Mouse (Mus musculus) forebrain, embryonic 16.5 days (tissue): ENCODE data around the gene Iglon5. TPM values are rescaled to one million over a fixed set of nuclear protein-coding genes. Genes with fewer than 3 reads are reported as not detected.

Source experiments
- ATAC-seq: fragments of 200-750 bp; cut with Nextera tagmentation; 2 replicates; pipeline ENCODE4 v1.8.0; 2017; ENCODE audit warnings: mild to moderate bottlenecking, moderate library complexity
- H3K27ac ChIP-seq: fragments of 300-500 bp; sonication (generic); 2 replicates; pipeline ENCODE4 v1.5.1; 2014; ENCODE audit warnings: low read length, control low read depth
- H3K27me3 ChIP-seq: fragments of 300-500 bp; sonication (generic); replicated peaks from 2 replicates; pipeline ENCODE4 v1.6.1; 2014; ENCODE audit warnings: low read length; ENCODE audit not compliant: control insufficient read depth, insufficient read depth
- H3K36me3 ChIP-seq: fragments of 300-500 bp; sonication (generic); 2 replicates; pipeline ENCODE4 v1.6.1; 2014; ENCODE audit not compliant: control insufficient read depth, insufficient read depth
- H3K4me1 ChIP-seq: fragments of 300-500 bp; sonication (generic); replicated peaks from 2 replicates; pipeline ENCODE4 v1.6.1; 2014; ENCODE audit warnings: low read length; ENCODE audit not compliant: control insufficient read depth, insufficient read depth
- H3K4me2 ChIP-seq: fragments of 300-500 bp; sonication (generic); 2 replicates; pipeline ENCODE4 v1.6.1; 2014; ENCODE audit warnings: mild to moderate bottlenecking, low read length, control low read depth
- H3K4me3 ChIP-seq: fragments of 300-500 bp; sonication (generic); replicated peaks from 2 replicates; pipeline ENCODE4 v1.5.1; 2014; ENCODE audit warnings: mild to moderate bottlenecking, low read length, control low read depth
- H3K9ac ChIP-seq: fragments of 300-500 bp; sonication (generic); replicated peaks from 2 replicates; pipeline ENCODE4 v1.6.1; 2014; ENCODE audit warnings: low read depth, low read length, control low read depth
- H3K9me3 ChIP-seq: fragments of 300-500 bp; sonication (generic); 2 replicates; pipeline ENCODE4 v1.6.1; 2016; ENCODE audit warnings: low read length; ENCODE audit not compliant: control insufficient read depth
- WGBS: fragments of 180-500 bp; shearing (Covaris S2); extraction: QIAGEN DNeasy Blood & Tissue Kit; methylation state at CpG from one replicate; pipeline ENCODE4 v1.1.7; 2014; 5-methylcytosine and 5-hydroxymethylcytosine counted together
- polyA plus RNA-seq: library from polyadenylated mRNA; unstranded; fragments of >200 nt; fragmentation: Nextera tagmentation; extraction: Ambion mirVana; gene quantifications from 2 replicates; pipeline ENCODE4 v1.2.1, GENCODE M21; 2015

The Iglon5 gene
- polyA plus RNA-seq, 1 experiment from 2014 or later, result 4.5 TPM

DNA sequence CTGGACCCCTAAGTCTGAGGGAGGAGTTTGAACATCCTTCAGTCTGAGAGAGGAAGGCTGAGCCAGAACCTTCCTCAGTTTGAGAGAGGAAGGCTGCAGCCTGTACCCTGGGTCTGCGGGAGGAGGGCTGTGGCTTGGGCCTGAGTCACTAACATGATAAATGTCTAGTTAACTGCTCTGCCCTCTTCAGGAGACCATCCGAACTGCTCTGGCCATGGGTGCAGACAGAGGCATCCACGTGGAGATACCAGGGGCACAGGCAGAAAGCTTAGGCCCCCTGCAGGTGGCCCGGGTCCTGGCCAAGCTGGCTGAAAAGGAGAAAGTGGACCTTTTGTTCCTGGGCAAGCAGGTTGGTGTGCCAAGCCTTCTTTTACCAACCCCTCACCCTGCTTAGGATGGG lies 37.3 kb downstream of the Iglon5 start:
- Histone ChIP-seq H3K27me3 (no peaks in the 10 kb centered on the region), H3K27ac (no peak overlapping the region), H3K36me3 (peaks cover 13% of the 10 kb centered on the region), H3K4me1 (no peaks in the 10 kb centered on the region), H3K4me3 (no peak overlapping the region), H3K4me2 (no peak overlapping the region), H3K9me3 (no peaks in the 10 kb centered on the region), H3K9ac (no peak overlapping the region)
- ATAC-seq, result no peak
- 39% methylated on average over 4 of the region's 4 CpGs for WGBS

DNA sequence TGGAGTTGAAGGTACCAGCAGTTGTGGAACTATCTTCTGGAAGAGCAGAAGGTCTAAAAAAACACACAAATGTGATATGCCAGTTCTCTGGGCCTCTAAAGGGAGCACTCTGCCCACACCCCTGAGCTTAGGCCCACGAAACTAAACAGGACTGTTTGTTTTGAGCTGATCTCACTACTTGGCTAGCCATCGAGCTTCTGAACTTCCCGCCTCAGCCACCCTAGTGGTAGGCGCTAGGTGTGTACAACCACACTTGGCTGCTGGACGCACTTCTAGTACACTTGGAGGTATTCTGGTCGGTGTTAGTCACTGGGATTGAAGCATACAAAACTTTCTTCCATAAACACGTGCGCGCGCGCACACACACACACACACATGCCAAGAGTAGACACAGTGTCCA lies 38.1 kb downstream of the Iglon5 start:
- Histone ChIP-seq H3K36me3 (peaks cover 10% of the 10 kb centered on the region), H3K4me2 (no peak overlapping the region), H3K27ac (no peak overlapping the region), H3K27me3 (no peaks in the 10 kb centered on the region), H3K4me3 (no peak overlapping the region), H3K9ac (no peak overlapping the region), H3K9me3 (no peaks in the 10 kb centered on the region), H3K4me1 (no peaks in the 10 kb centered on the region)
- ATAC-seq, result no peak
- 94% methylated on average over 11 of the region's 11 CpGs for WGBS

DNA sequence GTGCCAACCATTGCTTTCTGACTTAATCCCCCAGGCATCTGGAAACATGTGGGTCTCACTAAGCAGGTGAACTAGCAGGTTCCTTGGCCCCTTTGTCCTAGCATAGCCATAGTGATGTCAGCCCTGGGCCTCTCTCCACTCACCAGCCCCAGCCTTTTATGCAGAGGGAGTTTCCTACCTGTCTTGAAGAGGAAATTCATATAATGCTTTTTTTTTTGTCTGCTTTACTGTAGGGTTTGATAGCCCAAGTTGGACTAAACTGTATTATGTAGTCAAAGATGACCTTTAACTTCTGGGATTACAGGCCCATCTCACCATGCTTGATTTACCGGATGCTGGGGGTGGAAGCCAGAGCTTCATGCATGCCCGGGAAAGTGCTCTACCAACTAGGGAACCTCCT lies 40.1 kb downstream of the Iglon5 start:
- Histone ChIP-seq H3K27ac (no peak overlapping the region), H3K4me2 (no peak overlapping the region), H3K36me3 (peaks cover 5% of the 10 kb centered on the region; the same call in 1 of the 2 replicates), H3K9ac (no peak overlapping the region), H3K4me1 (peaks cover 5% of the 10 kb centered on the region), H3K9me3 (no peaks in the 10 kb centered on the region), H3K4me3 (no peak overlapping the region), H3K27me3 (no peaks in the 10 kb centered on the region)
- WGBS, result 98% methylated on average over 2 of the region's 2 CpGs
- ATAC-seq, result no peak

DNA sequence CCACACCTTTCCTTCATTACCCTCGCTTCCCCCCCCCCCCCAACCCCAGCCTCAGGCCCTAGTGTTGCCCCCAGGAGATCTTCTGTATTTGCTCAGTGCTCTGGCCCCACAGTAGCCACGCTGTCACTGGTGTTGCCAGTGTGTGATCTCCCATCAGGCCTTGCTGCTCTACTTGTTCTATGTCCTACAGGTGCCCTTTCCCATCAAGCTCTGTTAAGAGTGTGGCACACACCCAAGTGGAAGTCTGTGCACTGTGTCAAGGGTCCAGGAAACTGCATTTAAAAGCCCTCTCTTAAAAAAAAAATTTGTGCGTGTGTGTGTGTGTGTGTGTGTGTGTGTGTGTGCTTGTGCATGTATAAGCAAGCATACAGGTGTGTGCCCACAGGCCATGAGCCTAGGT lies 41.6 kb downstream of the Iglon5 start:
- Histone ChIP-seq H3K36me3 (no peaks in the 10 kb centered on the region), H3K27ac (no peak overlapping the region), H3K27me3 (no peaks in the 10 kb centered on the region), H3K4me1 (peaks cover 12% of the 10 kb centered on the region), H3K9me3 (no peaks in the 10 kb centered on the region), H3K4me3 (no peak overlapping the region), H3K9ac (no peak overlapping the region), H3K4me2 (no peak overlapping the region)
- WGBS, result 91% methylated on average over 2 of the region's 3 CpGs
- ATAC-seq, result no peak

DNA sequence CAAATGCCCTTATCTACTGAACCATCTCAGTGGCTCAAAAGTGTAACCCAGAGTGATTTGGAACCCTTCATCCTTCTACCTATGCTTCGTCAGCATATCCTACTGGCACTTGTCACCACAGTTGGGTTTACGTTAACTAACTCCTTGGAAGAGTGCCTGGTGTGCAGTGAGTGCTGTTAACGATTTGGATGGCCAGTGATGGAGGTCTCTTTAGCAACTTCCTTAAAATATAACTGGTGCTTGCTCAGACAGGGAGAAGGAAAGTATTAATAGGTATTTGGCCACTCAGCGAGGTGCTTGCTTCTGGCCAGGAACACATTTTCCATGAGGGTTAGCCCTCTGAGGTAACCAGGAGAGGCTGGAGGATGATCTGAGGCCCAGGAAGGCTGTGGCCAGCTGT lies 42.1 kb downstream of the Iglon5 start:
- Histone ChIP-seq H3K27me3 (no peaks in the 10 kb centered on the region), H3K9ac (no peak overlapping the region), H3K9me3 (no peaks in the 10 kb centered on the region), H3K27ac (no peak overlapping the region), H3K4me3 (no peak overlapping the region), H3K4me1 (peaks cover 16% of the 10 kb centered on the region), H3K36me3 (no peaks in the 10 kb centered on the region), H3K4me2 (no peak overlapping the region)
- WGBS, result 85% methylated on average over 4 of the region's 4 CpGs
- ATAC-seq, result no peak

DNA sequence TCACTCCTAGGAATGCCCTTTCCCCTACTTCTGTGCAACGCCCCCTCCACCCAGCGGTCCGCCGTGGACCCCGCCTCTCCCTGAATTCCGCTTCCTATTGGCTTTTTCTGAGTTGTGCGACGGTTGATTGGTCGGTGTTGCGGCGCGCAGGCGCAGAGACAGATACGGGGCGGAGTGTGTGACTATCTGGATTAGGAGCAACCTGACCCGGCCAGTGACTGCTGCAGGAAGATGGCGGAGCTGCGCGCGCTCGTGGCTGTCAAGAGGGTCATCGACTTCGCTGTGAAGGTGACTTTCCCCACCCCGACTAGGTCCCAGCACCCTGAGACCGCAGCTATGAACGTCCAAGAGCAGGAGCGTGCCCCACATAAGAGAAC lies 46.0 kb downstream of the Iglon5 start, which contains the start of the genes Etfb and Gm45233:
TSS of gene Etfb (plus strand) at position 167 of the 377 bp plus-strand sequence.
TSS of gene Gm45233 (plus strand) at position 212 of the 377 bp plus-strand sequence.
- H3K9ac ChIP-seq, result peak within 1 kb of the TSS; percentile 62
- peak within 1 kb of the TSS; percentile 55 for H3K4me3 ChIP-seq
- H3K9me3 ChIP-seq, result no peaks in the 10 kb centered on the region
- peak within 1 kb of the TSS; percentile 72 for H3K4me2 ChIP-seq
- H3K27ac ChIP-seq, result peak within 1 kb of the TSS; percentile 57
- WGBS, result under 1% methylated on average over 27 of the region's 27 CpGs
- ATAC-seq, result peak; percentile 98
- peaks cover 21% of the 10 kb centered on the region for H3K4me1 ChIP-seq
- no peaks in the 10 kb centered on the region for H3K27me3 ChIP-seq
- no peaks in the 10 kb centered on the region for H3K36me3 ChIP-seq

DNA sequence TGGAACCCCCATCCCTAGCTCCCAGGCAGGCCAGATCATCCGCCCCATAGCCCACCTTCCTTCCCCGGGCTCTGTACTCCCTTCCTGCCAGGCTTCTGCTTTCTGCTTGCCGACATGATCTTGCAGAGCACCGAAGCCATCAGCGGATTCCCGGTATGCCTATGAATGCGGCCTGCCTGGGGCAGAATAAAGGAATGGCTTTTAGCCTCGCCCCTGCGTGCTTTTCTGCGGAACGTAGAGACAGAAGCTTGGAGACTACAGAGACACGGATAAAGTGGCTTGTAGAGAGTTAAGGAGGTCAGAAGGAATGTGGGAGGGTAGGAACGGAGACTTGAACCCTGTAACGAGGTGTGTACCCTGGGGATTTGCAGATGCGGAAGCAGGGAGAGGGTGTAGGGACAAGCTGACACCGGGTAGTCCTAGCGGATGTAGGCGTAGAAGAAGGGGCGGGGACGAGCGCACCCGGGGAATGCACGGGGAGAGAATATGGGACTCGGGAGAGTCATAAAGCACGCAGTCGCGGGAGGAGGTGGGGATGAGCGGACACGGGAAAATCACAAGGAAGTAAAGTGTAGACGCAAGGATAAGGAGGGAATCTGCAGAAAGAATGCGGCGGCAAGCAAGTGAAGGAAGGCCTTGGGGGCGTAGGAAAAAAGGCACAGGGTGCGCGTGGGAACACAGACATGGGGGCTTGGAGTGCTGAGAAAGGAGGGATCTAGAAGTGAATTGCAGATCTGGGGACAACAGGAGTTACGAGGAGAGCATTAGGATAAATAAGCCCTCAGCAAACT lies 46.6 kb downstream of the Iglon5 start:
- H3K27me3 ChIP-seq, result no peaks in the 10 kb centered on the region
- peak; percentile 84 for ATAC-seq

DNA sequence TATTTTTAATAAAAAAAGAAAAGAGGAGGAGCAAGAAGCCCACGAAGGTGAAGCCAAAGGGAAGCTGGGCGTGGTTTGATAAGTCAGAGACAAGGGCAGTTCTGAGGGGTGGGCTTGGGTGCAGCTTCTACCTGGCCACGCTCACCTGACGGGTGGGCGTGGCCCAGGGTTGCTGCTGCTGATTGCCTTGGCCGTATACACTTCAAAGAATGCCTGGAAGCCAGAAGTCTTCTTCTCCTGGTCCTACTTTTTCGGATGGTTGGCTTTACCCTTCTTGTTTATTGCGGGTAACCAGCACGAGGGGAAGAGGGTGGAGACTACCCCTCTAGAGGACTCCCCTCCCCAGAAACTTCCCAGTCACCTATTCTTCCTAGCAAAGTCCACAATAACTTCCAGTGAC lies 47.2 kb downstream of the Iglon5 start:
- 15% methylated on average over 9 of the region's 9 CpGs for WGBS
- peaks cover 21% of the 10 kb centered on the region for H3K4me1 ChIP-seq
- H3K9me3 ChIP-seq, result no peaks in the 10 kb centered on the region
- peak overlapping the region; percentile 57 for H3K27ac ChIP-seq
- H3K9ac ChIP-seq, result peak overlapping the region; percentile 58
- no peak; the same call in 1 of the 2 replicates for ATAC-seq
- peak overlapping the region; percentile 72 for H3K4me2 ChIP-seq
- peak overlapping the region; percentile 55 for H3K4me3 ChIP-seq
- no peaks in the 10 kb centered on the region for H3K27me3 ChIP-seq
- H3K36me3 ChIP-seq, result no peaks in the 10 kb centered on the region

More for the DNA sequence above, 46.6 kb downstream of the Iglon5 start:
- H3K36me3 ChIP-seq, result no peaks in the 10 kb centered on the region
- H3K4me1 ChIP-seq, result peaks cover 21% of the 10 kb centered on the region
- under 1% methylated on average over 36 of the region's 36 CpGs for WGBS
- peak overlapping the region; percentile 58 for H3K9ac ChIP-seq
- H3K27ac ChIP-seq, result peak overlapping the region; percentile 57
- H3K4me2 ChIP-seq, result peak overlapping the region; percentile 72
- H3K4me3 ChIP-seq, result peak overlapping the region; percentile 55
- H3K9me3 ChIP-seq, result no peaks in the 10 kb centered on the region

DNA sequence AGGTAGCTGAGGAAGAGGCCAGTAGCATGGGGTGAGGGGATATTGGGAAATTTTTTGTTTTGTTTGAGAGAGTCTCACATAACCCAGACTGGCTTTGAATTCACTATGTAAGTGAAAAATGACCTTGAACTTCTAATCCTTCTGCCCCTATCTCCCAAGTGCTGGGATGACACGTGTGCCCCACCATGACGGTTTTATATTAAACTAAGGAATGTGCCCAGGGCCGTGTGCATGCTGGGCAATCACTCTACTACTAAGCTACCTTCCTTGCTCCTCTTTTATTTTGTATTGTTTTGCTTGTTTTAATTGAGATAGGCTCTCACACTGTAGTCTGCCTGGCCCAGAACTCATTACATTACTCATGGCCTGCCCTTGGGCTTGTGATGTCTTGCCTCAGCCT lies 48.8 kb downstream of the Iglon5 start:
- 83% methylated on average over 3 of the region's 3 CpGs for WGBS
- H3K4me1 ChIP-seq, result peaks cover 21% of the 10 kb centered on the region
- H3K27me3 ChIP-seq, result no peaks in the 10 kb centered on the region
- H3K27ac ChIP-seq, result no peak overlapping the region
- H3K36me3 ChIP-seq, result no peaks in the 10 kb centered on the region
- no peak overlapping the region for H3K9ac ChIP-seq
- ATAC-seq, result no peak
- H3K4me3 ChIP-seq, result no peak overlapping the region
- H3K9me3 ChIP-seq, result no peaks in the 10 kb centered on the region
- no peak overlapping the region for H3K4me2 ChIP-seq
